Mouse (Mus musculus): Measurements from ENCODE around the gene Coil.

- no peak for TF ChIP-seq CTCF (IDR thresholded peaks at IDR 0.05; ENCODE audit: low read depth)
- TF ChIP-seq EP300 (IDR thresholded peaks at IDR 0.05; ENCODE audit: low read depth) = no peak
Observed at GRCm38 (mm10) chr11:88998406-88998805, 28.4 kb downstream of the Coil start.

Data from liver, embryonic 14.5 days (tissue).